Mouse (Mus musculus): ENCODE results near the gene Slc26a10.

- TF ChIP-seq CTCF (IDR thresholded peaks at IDR 0.05; ENCODE audit: borderline replicate concordance, control insufficient read depth, extremely low read depth, insufficient read depth, low read length, poor library complexity) (no peak), POLR2A (IDR thresholded peaks at IDR 0.05; ENCODE audit: control insufficient read depth, extremely low read depth, insufficient read depth, low read length, poor library complexity) (no peak)
Observed at GRCm38 (mm10) chr10:127156511-127156910, 23.9 kb downstream of the Slc26a10 start.
